34 mouse cellular contexts compared by ENCODE assay signal in the genomic region with DNA sequence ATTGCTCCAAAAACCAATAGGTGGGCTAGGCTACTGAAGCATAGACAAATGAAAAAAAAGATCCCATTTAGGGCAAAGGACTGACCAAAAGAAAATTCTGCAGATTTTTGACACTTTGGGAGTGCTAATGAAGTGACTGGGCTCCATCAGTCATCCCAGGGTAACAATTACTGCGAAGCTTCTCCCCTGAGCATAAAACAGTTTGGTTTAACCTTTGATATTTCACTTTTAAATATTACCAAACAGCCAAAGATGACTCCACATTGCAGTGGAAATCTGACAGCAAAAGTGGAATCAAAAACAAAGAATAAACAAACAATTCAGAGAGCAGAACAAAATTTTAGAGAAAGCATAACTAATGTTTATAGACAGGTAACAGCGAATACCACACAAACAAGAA. TPM values are rescaled to one million over a fixed set of nuclear protein-coding genes. Genes with fewer than 3 reads are reported as not detected.
"Had no signal": no experiment of that assay in that cellular context is flagged by ENCODE, and none has a peak within 500 bp of the region (broad histone marks: within the 10 kb centered on the region; RNA-seq: fewer than 3 reads in every experiment).

No protein-coding gene starts in this region.

- H3K4me2 ChIP-seq: embryonic facial prominence, embryonic 12.5 days; embryonic facial prominence, embryonic 13.5 days; embryonic facial prominence, embryonic 15.5 days; forebrain, embryonic 12.5 days; forebrain, embryonic 13.5 days; forebrain, embryonic 15.5 days had no signal

- H3K9ac ChIP-seq: embryonic facial prominence, embryonic 12.5 days; embryonic facial prominence, embryonic 13.5 days; embryonic facial prominence, embryonic 15.5 days; forebrain, embryonic 12.5 days; forebrain, embryonic 13.5 days; forebrain, embryonic 15.5 days; forebrain, postnatal 0 days had no signal

- H3K4me3 ChIP-seq: embryonic facial prominence, embryonic 10.5 days; embryonic facial prominence, embryonic 12.5 days; embryonic facial prominence, embryonic 13.5 days; embryonic facial prominence, embryonic 15.5 days; erythroblast, embryonic 14.5 days; forebrain, embryonic 10.5 days; forebrain, embryonic 12.5 days; forebrain, embryonic 13.5 days; forebrain, embryonic 15.5 days; gastrocnemius, adult 2 months had no signal

- H3K27me3 ChIP-seq: embryonic facial prominence, embryonic 12.5 days; embryonic facial prominence, embryonic 15.5 days; forebrain, embryonic 13.5 days; forebrain, embryonic 15.5 days had no signal

- H3K9me3 ChIP-seq: embryonic facial prominence, embryonic 10.5 days; embryonic facial prominence, embryonic 12.5 days; embryonic facial prominence, embryonic 13.5 days; embryonic facial prominence, embryonic 15.5 days; forebrain, embryonic 10.5 days; forebrain, embryonic 12.5 days; forebrain, embryonic 13.5 days; forebrain, embryonic 15.5 days had no signal

- H3K4me1 ChIP-seq: embryonic facial prominence, embryonic 10.5 days; embryonic facial prominence, embryonic 12.5 days had no signal

- ATAC-seq: forebrain, embryonic 13.5 days; forebrain, embryonic 14.5 days; forebrain, embryonic 15.5 days; forebrain, embryonic 16.5 days; forebrain, postnatal 0 days had no signal

- DNase-seq: cerebellum, adult 2 months; cerebellum, adult 8-10 months; cerebellum, adult 9-10 months; cerebellum, adult 9-11 months; cerebellum, postnatal 10 days; cerebellum, postnatal 14 days; cerebellum, postnatal 25 days; cerebellum, postnatal 36 days; embryo, embryonic 11 days; forebrain, postnatal 0 days; gastrocnemius, adult 2 months; gastrocnemius, postnatal 10 days; gastrocnemius, postnatal 14 days; gastrocnemius, postnatal 25 days; gastrocnemius, postnatal 36 days; heart, adult 18-20 months had no signal

- H3K27ac ChIP-seq: embryonic facial prominence, embryonic 10.5 days; embryonic facial prominence, embryonic 12.5 days; embryonic facial prominence, embryonic 13.5 days; embryonic facial prominence, embryonic 15.5 days; forebrain, embryonic 10.5 days; forebrain, embryonic 12.5 days; forebrain, embryonic 13.5 days; forebrain, embryonic 15.5 days; gastrocnemius, adult 2 months had no signal

- H3K36me3 ChIP-seq: embryonic facial prominence, embryonic 10.5 days; embryonic facial prominence, embryonic 12.5 days; embryonic facial prominence, embryonic 13.5 days; embryonic facial prominence, embryonic 15.5 days; forebrain, embryonic 10.5 days; forebrain, embryonic 12.5 days; forebrain, embryonic 15.5 days had no signal

RNA-seq across cellular contexts. Expression of gene Clrn2, which starts 27.6 kb away (rescaled TPM):
- total RNA-seq: common myeloid progenitor, adult 5-6 weeks; forebrain, postnatal 0 days; gastrocnemius, adult 18-20 months; gastrocnemius, adult 2 months; gastrocnemius, adult 8-10 months; gastrocnemius, postnatal 10 days; gastrocnemius, postnatal 14 days; gastrocnemius, postnatal 25 days; gastrocnemius, postnatal 36 days; gastrocnemius, postnatal 4 days; granulocyte monocyte progenitor cell, adult 5-6 weeks; heart, adult 18-20 months had no signal
- polyA plus RNA-seq: cerebellum, adult 2 months; embryonic facial prominence, embryonic 10.5 days; embryonic facial prominence, embryonic 12.5 days; embryonic facial prominence, embryonic 13.5 days; erythroblast, embryonic 14.5 days; forebrain, embryonic 11.5 days; forebrain, embryonic 12.5 days; forebrain, embryonic 13.5 days; forebrain, embryonic 14.5 days; forebrain, embryonic 16.5 days; forebrain, postnatal 0 days; gonadal fat pad, adult 2 months had no signal
